Mouse (Mus musculus): ENCODE measurements around the gene Gm21190. TPM values are rescaled to one million over a fixed set of nuclear protein-coding genes. Genes with fewer than 3 reads are reported as not detected.
"Not testable (repeated sequence)": the region's sequence is repeated elsewhere in the genome, so short reads cannot be mapped to it uniquely, and the experiment has no call there.

Gm21190 gene
- total RNA-seq, 2 experiments from 2014 or later = not detected

GRCm38 (mm10) chr5:15508460-15509451 is 20.3 kb downstream of the Gm21190 start:
- TF ChIP-seq CTCF (conservative IDR thresholded peaks at IDR 0.05) = peak; percentile 54
- DNase-seq (ENCODE audit: low spot score in 2 of 2); H3K27ac ChIP-seq; H3K4me3 ChIP-seq: not testable (repeated sequence)

- H3K27ac ChIP-seq; DNase-seq (ENCODE audit: low spot score in 2 of 2); H3K4me3 ChIP-seq: not testable (repeated sequence)
Measured at GRCm38 (mm10) chr5:15507757-15508459, 21.1 kb downstream of the Gm21190 start.

- DNase-seq (ENCODE audit: low spot score in 2 of 2) = no peak
- H3K27ac ChIP-seq = no peak overlapping the region
- TF ChIP-seq CTCF (conservative IDR thresholded peaks at IDR 0.05) = no peak
- H3K4me3 ChIP-seq = no peak overlapping the region
Measured at GRCm38 (mm10) chr5:15507309-15507619, 21.8 kb downstream of the Gm21190 start.

DNA sequence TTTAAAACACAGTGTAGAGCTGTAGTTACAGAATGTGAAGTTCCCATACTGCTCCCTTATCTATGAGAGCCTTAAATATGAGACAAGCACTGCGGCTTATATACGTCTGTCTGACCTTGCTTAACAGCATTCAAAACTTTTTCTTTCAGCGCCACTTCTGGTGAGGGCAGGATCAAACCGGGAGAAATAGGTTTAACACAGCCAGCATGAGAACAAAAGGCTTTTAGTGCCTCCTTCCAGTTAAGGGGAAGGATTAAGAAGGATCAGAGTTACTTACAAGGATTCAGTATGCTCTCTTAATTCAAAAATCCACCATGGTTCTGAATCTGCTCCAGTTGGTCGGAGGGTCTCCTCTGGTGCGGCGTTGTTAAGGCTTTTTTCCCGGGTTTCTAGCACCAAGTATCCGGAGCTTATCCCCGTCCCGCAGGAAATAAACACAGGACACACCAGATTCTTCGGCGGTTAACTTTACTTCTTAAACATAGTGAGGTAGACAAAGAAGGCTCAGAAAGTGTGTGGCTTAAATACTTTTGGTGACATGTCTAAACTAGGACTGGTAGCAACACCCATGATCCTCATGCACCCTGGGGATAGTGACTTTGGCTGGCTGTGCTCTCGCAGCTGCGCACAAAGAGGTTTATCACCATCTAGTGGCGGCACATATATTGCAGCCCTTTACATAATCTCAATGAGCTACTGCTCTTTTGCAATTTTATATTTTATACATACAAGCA is 22.3 kb downstream of the Gm21190 start:
- H3K27ac ChIP-seq = no peak overlapping the region
- DNase-seq (ENCODE audit: low spot score in 2 of 2) = peak in 1 of 2 experiments; percentile 43
- no peak overlapping the region for H3K4me3 ChIP-seq

GRCm38 (mm10) chr5:15498774-15499400 is 30.1 kb downstream of the Gm21190 start:
- TF ChIP-seq CTCF (conservative IDR thresholded peaks at IDR 0.05) = peak; percentile 68
- not testable (repeated sequence) for H3K27ac ChIP-seq, H3K4me3 ChIP-seq
- peak in 1 of 2 experiments; percentile 37 for DNase-seq (ENCODE audit: low spot score in 2 of 2)

More for the DNA sequence above, 22.3 kb downstream of the Gm21190 start:
- peak; percentile 79 for TF ChIP-seq CTCF (conservative IDR thresholded peaks at IDR 0.05)

DNA sequence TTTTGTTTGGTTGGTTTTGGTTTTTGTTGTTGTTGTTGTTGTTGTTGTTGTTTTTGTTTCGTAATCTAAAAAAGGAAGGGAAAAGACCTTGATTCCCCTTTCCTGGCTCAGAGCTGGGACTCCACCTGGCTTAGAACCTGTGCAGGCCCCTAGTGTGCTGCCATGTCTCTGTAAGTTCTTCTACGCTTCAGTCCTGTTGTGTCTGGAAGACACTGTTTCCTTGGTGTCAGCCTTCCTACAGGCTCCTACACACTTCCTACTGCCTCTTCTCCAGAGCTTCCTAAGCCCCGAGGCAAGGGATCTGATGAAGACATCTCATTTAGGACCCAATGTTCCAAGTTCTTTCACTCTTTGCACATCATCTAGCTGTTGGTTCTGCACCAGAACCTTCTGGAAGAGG is 30.7 kb downstream of the Gm21190 start:
- not testable (repeated sequence) for DNase-seq (ENCODE audit: low spot score in 2 of 2); H3K27ac ChIP-seq; H3K4me3 ChIP-seq

DNA sequence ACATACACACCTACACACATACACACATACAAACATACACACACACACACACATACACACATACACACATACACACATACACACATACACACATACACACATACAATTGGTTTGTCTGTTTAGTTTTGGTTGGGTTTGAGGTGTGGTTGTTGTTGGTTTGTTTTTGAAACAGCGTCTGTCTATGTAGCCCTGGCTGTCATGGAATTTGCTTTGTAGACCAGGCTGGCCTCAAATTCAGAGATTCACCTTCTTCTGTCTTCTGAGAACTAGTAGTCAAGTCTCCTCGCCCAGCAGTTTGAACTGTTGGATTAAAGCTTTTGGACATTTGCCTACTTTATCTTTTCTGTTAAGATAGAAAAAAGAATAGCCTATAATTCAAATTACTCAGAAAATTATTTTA is 38.1 kb downstream of the Gm21190 start:
- not testable (repeated sequence) for H3K4me3 ChIP-seq; DNase-seq (ENCODE audit: low spot score in 2 of 2); H3K27ac ChIP-seq

GRCm38 (mm10) chr5:15488743-15489142 is 40.3 kb downstream of the Gm21190 start:
- Histone ChIP-seq H3K27ac (no peak overlapping the region), H3K4me3 (no peak overlapping the region)
- no peak for DNase-seq (ENCODE audit: low spot score in 2 of 2)
- no peak for TF ChIP-seq CTCF (conservative IDR thresholded peaks at IDR 0.05)

- H3K4me3 ChIP-seq = not testable (repeated sequence)
Measured at GRCm38 (mm10) chr5:15484616-15485015, 44.4 kb downstream of the Gm21190 start.

GRCm38 (mm10) chr5:15483576-15483975 is 45.4 kb downstream of the Gm21190 start:
- not testable (repeated sequence) for H3K27ac ChIP-seq; DNase-seq (ENCODE audit: low spot score in 2 of 2); H3K4me3 ChIP-seq

More at GRCm38 (mm10) chr5:15484616-15485015, 44.4 kb downstream of the Gm21190 start:
- H3K27ac ChIP-seq; DNase-seq (ENCODE audit: low spot score in 2 of 2): not testable (repeated sequence)
- peak; percentile 50 for TF ChIP-seq CTCF (conservative IDR thresholded peaks at IDR 0.05)

- not testable (repeated sequence) for H3K27ac ChIP-seq; H3K4me3 ChIP-seq; DNase-seq (ENCODE audit: low spot score in 2 of 2)
Measured at GRCm38 (mm10) chr5:15482815-15483214, 46.2 kb downstream of the Gm21190 start.

DNA sequence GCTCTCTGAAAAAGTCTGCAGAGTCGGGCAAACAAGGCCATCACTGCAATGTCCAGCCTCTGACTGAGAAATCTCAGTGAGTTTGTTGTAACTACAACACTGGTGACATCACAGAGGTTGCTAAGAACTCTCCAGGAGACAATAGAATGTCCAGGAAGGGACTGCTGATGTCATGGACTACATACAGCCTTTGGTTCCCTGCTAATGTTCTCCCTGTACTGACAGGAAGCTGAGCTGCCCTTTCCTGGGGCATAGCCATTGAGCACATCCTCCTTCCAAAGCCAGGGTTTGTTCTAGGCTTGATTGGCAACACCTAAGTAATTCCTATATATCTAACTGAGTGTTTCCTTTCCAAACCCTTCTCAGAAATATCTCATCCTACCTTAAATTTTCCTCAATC is 52.6 kb downstream of the Gm21190 start, which contains the start of gene Gm21149:
TSS of gene Gm21149 (minus strand) at position 101 of the 400 bp plus-strand sequence.
- H3K27ac ChIP-seq; H3K4me3 ChIP-seq; DNase-seq (ENCODE audit: low spot score in 2 of 2): not testable (repeated sequence)

Other genes starting within 250 kb of the Gm21190 start
- gene Gm21149, start 52.7 kb downstream of the Gm21190 start, total RNA-seq (2021) = not detected
- gene Gm21083, start 48.1 kb upstream of the Gm21190 start, total RNA-seq (2021) = not detected
- not detected for gene Speer4d, start 89.8 kb upstream of the Gm21190 start, total RNA-seq (2021)
- not detected for gene 4930572O03Rik, start 127.8 kb upstream of the Gm21190 start, total RNA-seq (2021)
- not detected for gene Speer4c, start 185.0 kb upstream of the Gm21190 start, total RNA-seq (2021)

All from layer of hippocampus, adult 2 months (tissue).